Mouse (Mus musculus): ENCODE data around the gene Dnah10.

GRCm38 (mm10) chr5:124883877-124884276 is 159.0 kb downstream of the Dnah10 start:
- TF ChIP-seq POLR2A (IDR thresholded peaks at IDR 0.05; ENCODE audit: extremely low read depth, insufficient read depth, low read length) (no peak), CTCF (IDR thresholded peaks at IDR 0.05; ENCODE audit: extremely low read depth, insufficient read depth, low read length) (no peak)

Data from cortical plate, adult 2 months (tissue).